Mouse (Mus musculus) cerebellum, adult 11-12 months (tissue): Measurements from ENCODE around the gene Krtap1-4.
"Not testable (repeated sequence)": the region's sequence is repeated elsewhere in the genome, so short reads cannot be mapped to it uniquely, and the experiment has no call there.

Source experiments
- DNase-seq: peaks from one replicate; pipeline ENCODE4 v3.0.0; 2022

The Krtap1-4 gene

DNA sequence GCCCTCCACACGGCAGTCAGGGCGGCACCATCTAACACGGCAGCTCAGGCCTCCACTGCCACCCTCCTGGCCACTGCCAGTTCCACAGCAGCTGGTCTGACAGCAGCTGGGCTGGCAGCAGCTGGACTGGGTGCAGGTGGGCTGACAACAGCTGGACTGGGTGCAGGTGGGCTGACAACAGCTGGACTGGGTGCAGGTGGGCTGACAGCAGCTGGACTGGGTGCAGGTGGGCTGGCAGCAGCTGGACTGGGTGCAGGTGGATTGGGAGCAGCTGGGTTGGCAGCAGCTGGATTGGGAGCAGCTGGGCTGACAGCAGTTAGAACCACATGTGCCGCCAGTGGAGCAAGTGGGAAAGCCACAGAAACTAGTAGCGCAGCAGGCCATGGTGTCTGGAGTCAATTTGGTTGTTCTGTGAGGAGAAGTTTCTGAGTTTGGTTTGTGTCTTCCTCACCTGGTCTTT lies at the start of gene Krtap1-4:
Krtap1-4 (minus strand) TSS at position 410 of the 460 bp plus-strand sequence.
- no peak for DNase-seq

DNA sequence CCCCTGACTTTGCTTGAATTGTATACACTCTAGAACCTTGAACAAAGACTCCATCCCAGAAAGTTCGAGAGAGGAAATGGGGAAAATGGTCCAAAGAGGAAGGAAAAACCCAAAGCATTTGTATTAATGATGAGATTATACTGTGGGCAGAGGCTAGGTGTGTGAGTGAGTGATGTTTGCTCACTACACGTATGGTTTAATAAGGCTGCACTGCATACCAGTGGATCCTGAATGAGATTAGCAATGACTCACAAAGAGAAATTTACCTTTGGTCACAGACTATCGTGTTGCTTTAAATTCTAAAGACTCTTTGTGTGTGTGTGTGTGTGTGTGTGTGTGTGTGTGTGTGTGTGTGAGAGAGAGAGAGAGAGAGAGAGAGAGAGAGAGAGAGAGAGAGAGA lies 47.4 kb upstream of the Krtap1-4 start:
- DNase-seq, result no peak

DNA sequence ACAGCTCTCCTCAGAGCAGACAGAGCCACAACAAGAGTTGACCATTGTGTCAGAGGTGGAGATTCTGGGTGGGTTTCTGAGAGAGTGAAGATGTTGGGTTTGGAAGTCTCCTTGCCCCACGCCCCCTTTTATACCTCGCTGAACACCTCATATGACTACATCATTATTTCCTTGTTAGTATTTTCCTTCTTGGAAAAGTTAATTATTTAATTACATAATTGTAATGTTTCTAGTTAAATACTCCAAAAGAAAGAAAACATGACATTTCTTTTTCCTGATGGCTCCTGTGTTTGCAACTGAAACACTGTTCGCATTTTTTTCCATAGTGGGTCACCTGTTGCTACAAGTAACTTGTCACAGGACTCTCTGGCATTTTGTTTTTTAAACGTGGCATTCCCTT lies 44.7 kb upstream of the Krtap1-4 start, which contains the start of gene Krtap4-1:
Krtap4-1 (minus strand) TSS at position 101 of the 400 bp plus-strand sequence.
- DNase-seq, result no peak

DNA sequence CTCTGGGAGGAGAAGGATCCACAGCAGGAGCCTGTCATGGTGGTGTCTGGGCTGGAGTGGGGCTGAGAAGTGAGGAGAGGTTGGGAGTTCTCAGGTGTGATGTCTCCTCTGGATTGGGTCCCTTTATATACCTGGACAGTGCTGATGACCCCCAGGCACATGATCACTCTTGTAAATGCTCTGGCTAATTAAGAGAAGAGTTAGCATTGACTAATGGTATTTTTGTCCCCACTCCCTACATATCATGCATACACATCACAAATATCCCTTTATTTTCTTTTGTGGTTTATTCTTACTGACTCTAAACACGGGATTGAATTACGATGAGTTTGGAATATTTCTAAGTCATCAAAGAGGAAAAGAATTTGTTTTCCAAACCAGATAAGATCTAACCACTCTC lies 36.9 kb upstream of the Krtap1-4 start, which contains the start of gene Gm11562:
Gm11562 (minus strand) TSS at position 101 of the 400 bp plus-strand sequence.
- no peak for DNase-seq

DNA sequence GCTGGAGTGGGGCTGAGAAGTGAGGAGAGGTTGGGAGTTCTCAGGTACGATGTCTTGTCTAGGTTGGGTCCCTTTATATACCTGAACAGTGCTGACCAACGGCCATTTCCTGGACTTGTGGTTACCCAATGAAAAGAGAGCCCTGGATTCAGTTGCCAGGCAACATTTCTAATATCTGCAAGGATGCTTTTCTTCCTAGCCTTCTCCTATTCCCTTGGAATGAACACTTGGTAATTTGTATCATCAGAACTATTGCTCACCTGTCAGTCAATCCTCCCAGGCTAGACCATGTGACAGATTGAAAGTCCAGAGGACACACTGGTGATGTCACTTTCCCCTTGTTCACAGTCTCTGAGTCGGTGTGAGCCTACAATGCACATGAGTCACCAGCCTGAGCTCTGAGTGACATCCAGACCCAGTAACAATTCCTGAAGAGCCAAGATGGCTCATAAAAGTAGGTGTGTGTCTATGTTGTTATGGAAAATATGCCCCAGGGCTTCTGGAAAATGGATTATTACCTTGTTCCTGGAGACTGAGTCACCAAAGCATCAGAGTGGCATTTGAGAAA lies 31.4 kb upstream of the Krtap1-4 start, which contains the start of gene Krtap2-4:
Krtap2-4 (minus strand) TSS at position 51 of the 568 bp plus-strand sequence.
- DNase-seq, result no peak

DNA sequence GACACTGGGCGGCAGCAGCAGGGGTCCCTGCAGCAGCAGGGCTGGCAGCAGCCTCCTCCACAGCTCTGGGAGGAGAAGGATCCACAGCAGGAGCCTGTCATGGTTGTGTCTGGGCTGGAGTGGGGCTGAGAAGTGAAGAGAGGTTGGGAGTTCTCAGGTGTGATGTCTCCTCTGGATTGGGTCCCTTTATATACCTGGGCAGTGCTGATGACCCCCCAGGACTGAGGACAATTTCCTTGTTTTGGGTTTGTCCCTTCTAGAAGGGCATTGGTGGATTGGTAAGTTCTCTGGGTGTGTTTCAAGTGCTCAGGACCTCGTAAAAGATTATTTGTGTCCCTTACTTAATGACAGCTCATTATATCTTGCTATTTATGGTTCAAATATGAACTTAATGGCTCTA lies 26.6 kb upstream of the Krtap1-4 start, which contains the start of gene Gm11937:
Gm11937 (minus strand) TSS at position 101 of the 400 bp plus-strand sequence.
- not testable (repeated sequence) for DNase-seq

DNA sequence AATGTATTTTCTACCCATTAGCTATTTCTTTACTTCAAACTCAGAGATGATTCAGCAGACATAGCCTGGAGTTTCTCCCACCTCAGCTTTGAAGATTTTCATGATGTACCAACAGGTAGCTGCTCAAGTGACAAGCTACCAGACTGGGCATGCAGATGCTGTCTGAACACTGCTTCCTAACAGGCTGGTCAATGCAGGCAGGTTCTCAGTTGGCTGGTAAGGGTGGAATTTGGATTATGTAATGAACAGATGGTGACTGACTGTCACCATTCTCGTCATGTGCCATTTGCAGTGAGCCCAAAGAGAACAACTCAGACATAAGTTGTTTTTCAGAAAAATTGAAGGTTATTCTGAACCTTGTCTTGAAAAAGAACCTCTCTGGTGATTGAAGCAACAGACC lies 25.7 kb upstream of the Krtap1-4 start:
- DNase-seq, result peak; percentile 34

DNA sequence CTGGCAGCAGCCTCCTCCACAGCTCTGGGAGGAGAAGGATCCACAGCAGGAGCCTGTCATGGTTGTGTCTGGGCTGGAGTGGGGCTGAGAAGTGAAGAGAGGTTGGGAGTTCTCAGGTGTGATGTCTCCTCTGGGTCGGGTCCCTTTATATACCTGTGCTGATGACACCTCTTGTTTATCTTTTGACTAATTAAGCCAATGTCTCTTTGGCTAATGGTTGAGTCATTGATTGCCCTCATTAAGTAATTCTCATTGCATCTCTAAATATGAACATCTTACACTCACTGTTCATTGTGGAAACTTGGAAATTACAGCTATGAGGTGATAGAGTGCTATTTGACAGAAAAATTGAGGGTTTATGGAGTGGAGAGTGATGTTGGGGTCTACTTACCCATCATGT lies 19.8 kb upstream of the Krtap1-4 start, which contains the start of gene Gm11938:
Gm11938 (minus strand) TSS at position 101 of the 400 bp plus-strand sequence.
- DNase-seq, result not testable (repeated sequence)

DNA sequence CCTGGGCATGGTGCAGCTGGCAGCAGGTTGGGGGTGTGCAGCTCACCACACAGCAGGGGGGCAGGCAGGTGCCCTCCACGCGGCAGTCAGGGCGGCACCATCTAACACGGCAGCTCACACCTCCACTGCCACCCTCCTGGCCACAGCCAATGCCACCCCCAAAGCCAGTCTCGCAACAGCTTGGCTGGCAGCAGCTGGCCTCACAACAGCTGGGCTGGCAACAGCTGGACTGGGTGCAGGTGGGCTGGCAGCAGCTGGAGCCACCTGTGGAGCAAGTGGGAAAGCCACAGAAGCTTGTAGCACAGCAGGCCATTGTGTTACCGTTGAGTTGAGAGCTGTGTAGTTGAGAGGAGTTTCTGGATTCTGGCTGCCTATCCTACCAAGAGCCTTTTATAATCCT lies 14.3 kb upstream of the Krtap1-4 start, which contains the start of gene Krtap9-3:
Krtap9-3 (minus strand) TSS at position 364 of the 400 bp plus-strand sequence.
- not testable (repeated sequence) for DNase-seq

DNA sequence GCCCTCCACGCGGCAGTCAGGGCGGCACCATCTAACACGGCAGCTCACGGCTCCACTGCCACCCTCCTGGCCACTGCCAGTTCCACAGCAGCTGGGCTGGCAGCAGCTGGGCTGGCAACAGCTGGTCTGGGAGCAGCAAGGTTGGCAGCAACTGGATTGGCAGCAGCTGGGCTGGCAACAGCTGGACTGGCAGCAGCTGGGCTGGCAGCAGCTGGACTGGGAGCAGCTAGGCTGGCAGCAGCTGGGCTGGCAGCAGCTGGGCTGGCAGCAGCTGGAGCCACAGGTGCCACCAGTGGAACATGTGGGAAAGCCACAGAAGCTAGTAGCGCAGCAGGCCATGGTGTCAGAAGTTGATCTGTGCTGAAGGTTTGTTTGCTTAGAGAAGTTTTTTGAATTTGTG lies 7.5 kb upstream of the Krtap1-4 start, which contains the start of gene Krtap1-3:
Krtap1-3 (minus strand) TSS at position 359 of the 400 bp plus-strand sequence.
- DNase-seq, result no peak

DNA sequence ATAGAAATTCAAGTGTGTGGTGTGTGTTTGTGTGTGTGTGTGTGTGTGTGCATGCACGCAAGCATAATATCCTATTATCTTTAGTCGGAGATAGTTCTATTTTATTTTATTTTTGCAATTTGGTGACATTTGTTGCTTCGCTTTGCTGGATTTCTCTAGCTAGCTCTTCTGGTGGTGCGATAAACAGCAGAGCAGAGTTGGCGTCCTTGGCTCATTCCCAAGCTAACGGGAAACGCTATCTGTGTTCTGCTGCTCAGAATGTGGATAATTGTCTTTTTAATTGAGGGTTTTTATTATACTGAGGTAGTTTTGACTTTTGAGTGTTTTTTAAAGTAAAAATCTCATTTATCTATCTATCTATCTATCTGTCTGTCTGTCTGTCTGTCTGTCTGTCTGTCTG lies 1.6 kb upstream of the Krtap1-4 start:
- no peak for DNase-seq

DNA sequence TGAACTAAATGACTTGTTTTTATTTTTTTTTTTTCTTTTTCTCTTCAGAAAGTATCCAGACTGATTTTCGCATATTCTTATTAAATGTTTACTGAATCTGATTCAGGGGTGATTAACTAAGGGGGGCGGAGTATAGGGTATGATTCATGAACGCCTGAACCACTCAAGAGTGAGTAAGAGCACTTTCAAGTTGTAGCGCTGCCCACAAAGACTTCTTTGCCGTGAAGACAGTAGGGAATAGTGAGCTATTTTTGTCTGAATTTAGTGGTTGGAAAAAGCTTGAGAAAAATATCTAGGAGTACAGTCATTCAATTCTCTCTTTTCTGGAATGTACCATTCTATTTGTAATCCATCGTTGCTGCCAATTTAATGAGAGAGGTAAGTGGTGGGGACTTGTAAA lies 1.9 kb downstream of the Krtap1-4 start:
- DNase-seq, result no peak

DNA sequence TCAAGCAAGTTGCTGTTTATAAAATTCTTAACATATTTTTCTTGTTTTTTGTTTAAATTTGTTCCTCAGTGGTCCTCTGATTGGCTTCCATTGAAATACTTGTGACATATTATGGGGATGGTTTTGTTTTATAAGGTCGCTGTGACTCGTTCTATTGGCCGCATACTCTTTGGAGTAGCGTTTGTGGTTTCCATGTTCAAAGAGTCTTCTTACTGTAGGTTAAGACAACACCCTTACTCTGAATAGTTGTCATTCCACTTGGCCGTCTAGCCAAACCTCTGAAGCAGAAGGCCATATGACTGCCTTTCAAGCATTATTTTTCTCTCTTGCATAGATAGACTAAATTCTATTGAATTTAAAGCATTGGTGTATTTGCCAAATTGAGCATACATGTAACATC lies 2.4 kb downstream of the Krtap1-4 start:
- no peak for DNase-seq

DNA sequence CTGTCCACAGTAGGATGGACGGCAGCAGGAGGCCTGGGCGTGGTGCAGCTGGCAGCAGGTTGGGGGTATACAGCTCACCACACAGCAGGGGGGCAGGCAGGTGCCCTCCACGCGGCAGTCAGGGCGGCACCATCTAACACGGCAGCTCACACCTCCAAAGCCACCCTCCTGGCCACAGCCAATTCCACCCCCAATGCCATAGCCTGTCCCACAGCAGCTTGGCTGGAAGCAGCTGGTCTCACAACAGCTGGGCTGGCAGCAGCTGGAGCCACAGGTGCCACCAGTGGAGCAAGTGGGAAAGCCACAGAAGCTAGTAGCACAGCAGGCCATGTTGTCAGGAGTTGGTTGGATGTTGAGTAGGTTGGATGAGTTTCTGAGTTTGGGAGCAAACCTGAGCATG lies 2.8 kb downstream of the Krtap1-4 start, which contains the start of gene Krtap1-5:
Krtap1-5 (minus strand) TSS at position 381 of the 400 bp plus-strand sequence.
- DNase-seq, result no peak

DNA sequence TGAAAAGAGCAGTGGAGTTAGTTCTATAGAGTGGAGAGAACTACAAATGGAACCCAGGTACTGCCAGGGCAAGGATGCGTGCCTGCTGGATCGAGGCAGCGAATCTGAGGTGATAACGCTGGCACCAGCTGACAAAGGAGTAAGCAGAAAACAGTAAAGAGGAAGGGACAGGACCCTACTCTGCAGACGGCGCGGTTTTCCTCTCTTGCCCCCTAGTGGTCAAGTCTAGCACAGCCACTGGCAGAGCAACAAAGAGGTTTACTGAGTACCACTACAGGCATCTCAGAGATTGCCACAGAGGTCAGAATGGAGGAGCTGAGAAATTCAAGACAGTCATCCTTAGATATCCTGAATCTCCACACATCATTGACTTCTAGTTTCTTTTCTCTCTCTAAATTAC lies 9.3 kb downstream of the Krtap1-4 start:
- peak; percentile 18 for DNase-seq

DNA sequence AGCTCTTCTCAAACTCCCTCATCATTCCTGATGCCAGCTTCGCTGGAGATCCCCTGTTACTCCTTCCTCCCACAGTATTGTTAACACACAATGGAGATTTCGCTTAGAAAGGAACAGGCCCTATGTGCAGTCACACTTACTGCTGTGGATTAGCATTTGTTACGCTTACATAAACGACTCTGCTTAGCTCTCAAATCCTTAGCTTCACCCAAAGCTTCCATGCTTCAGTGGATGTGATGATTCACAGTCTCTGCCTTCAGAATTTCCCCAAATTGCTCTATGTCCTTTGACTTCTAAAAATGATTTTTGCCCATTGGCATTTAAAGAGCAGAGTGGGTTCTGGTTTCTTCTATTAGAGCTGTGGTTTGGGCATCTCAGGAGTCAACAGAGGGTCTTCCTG lies 10.3 kb downstream of the Krtap1-4 start:
- DNase-seq, result no peak

DNA sequence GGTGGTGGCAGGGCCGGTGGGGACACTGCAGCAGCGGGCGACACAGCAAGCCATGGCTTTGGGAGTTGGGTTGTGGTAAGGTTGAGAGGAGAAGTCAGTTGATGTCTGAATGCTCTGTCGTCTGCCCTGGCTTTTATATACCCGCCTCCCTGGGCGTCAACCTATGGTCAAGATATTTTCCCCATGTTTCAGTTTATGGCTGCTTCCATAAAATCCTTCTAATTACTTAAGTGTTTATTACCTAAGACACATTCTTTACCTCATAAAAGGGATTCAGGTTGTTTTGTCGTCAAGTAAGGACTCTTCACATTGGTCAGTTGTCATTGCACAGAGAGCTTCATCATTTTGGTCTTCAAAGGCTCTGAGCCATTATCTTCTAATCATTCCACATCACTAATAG lies 16.9 kb downstream of the Krtap1-4 start, which contains the start of gene Krtap3-1:
Krtap3-1 (minus strand) TSS at position 101 of the 400 bp plus-strand sequence.
- DNase-seq, result no peak

DNA sequence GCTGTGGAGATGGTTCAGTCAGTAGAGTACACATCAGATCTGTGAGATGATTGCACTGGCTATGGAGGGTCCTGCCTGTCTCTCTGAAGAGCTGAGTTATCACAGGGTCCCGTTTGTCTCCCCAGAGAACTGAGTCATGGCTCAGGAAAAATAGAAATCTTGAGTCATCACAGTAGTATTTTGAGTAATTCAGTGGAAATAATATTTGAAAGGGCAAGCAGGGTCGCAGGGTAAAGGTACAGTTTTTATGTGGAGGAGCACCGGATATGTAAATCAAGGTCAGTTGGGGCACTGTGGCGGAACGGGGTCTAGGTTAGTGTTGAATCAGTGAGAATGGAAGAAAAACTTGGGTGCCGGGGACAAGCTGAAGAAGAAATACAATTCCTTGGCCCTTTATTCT lies 20.9 kb downstream of the Krtap1-4 start:
- DNase-seq, result no peak

DNA sequence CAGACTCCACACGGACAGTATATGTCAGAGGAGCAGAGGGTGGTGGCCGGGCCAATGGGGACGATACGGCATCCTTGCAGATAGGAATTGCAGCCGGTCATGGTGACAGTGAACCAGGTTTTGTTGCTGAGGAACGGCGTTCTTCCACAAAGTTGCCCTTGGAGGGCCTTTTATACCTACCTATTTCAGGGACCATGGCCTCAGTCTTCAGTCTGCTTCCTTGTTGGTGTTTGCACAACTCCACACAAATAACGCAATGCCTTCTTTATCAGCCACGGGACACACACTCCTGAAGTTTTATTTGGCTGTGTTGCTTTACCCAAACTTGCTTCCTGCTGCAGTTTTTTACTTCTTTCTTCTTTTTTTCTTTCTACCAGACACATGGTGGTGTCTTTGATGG lies 24.1 kb downstream of the Krtap1-4 start, which contains the start of gene Gm11939:
Gm11939 (minus strand) TSS at position 101 of the 400 bp plus-strand sequence.
- no peak for DNase-seq

DNA sequence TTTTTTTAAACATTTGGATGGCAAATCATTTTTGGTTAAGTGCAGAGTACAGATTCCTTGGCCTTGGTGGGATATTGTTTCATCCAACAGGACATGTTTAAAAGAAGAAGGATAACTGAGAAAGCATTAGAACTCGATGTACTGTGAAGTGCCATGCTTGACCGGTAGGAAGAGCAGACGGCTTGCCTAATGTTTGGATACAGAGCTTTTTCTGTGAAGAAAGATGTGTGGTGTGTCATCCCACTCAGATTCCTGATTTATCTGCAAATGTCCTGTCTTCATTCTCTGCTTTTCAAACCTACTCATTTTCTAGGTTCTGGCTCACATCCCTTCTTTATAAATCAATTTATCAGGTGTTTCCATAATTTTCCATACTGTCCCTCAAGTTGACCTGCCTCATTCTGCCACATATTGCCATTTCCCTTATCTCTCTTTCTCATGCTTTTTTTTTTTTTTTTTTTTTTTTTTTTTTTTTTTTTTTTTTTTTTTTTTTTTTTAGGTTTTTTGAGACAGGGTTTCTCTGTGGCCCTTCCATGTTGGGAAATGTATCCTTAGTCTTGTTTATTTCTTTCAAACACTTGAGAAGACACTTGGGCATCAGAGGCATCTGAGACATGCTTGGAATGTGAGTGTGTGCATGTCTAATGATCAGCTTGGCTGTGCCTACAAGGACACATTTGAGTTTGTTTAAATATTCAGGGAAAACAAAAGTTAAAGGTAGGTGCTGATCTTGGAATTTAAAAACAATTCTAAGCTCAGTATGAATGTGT lies 25.3 kb downstream of the Krtap1-4 start:
- DNase-seq, result no peak

DNA sequence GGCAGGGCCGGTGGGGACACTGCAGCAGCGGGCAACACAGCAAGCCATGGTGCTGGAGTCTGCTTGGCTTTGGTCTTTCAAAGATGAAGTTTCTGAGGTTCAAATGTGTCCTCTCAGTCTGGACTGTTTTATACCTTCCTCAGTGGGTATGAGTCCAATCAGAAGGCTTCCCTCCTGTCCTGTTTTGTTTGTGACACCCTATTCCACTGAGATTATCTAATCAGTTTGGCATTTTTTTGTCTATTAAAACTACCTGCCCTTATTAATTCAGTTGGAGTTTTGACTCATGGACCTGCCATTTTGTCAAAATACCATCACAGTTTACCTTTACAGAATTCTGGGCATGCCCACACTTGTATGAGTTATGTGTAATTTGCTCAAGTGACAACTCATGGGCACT lies 26.7 kb downstream of the Krtap1-4 start, which contains the start of gene Krtap3-2:
Krtap3-2 (minus strand) TSS at position 101 of the 400 bp plus-strand sequence.
- DNase-seq, result no peak

DNA sequence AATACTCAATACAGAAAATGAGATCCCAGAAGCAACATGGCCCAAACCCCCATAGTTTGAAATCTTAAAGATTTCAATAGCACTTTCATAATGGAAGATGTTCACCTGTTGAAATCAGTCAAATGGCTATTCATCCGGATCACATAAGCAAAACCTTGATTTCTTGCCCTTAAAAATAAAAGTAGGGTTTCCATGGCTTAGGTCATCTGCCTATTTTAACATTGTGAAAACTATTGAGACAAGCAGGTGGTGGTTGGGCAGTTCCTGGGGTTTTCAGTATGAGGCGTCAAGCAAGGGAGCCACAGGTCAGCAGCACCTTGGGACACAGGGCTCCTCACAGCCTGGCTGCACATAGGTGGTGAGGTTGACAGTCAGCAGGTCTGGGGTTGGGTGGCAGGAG lies 27.3 kb downstream of the Krtap1-4 start:
- no peak for DNase-seq

DNA sequence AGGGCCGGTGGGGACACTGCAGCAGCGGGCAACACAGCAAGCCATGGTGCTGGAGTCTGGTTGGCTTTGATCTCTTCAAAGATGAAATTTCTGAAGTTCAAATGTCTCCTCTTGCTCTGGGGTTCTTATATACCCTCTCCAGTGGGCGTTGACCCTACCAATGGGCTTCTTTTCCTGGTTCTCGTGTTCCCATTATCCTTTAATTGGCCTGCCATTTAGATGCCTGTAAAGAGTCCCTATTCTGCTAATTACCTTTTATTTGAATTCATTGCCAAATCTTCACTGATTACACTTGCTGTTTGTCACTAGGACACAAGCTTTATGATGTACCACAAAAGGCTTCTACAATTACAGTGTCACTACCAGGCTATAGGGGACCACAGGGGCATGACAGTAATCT lies 32.7 kb downstream of the Krtap1-4 start, which contains the start of gene Krtap3-3:
Krtap3-3 (minus strand) TSS at position 101 of the 400 bp plus-strand sequence.
- no peak for DNase-seq
